Mouse (Mus musculus) MEL (cell line): ENCODE data around the gene Ap2b1. TPM values are rescaled to one million over a fixed set of nuclear protein-coding genes. Genes with fewer than 3 reads are reported as not detected.

Experiments used
- DNase-seq: peaks from one replicate; pipeline ENCODE4 v3.0.0; 2011; ENCODE audit warnings: low read depth, low spot score
- H3K27ac ChIP-seq: 2 replicates; pipeline ENCODE4 v1.5.1; 2012; ENCODE audit warnings: low read depth, mild to moderate bottlenecking, control low read depth, low read length, moderate library complexity; ENCODE audit not compliant: control insufficient read depth
- H3K27me3 ChIP-seq, 2 experiments: fragments of 150-350 bp in 1 of 2; sonication (generic) in 1 of 2; 2 replicates each; pipeline ENCODE4 v1.6.1; 2012; ENCODE audit warnings: low read length in 2 of 2, mild to moderate bottlenecking in 2 of 2, improper control_type of control experiment in 1 of 2, moderate library complexity in 1 of 2; ENCODE audit not compliant: insufficient read depth in 2 of 2, control insufficient read depth in 1 of 2
- H3K36me3 ChIP-seq, 2 experiments: 2 replicates each; pipeline ENCODE4 v1.6.1; 2012 to 2014; ENCODE audit warnings: low read length in 2 of 2, improper control_type of control experiment in 1 of 2, inconsistent platforms in 1 of 2, mild to moderate bottlenecking in 1 of 2; ENCODE audit not compliant: insufficient read depth in 2 of 2, control insufficient read depth in 1 of 2
- H3K4me1 ChIP-seq, 2 experiments: fragments of 150-350 bp in 1 of 2; sonication (generic) in 1 of 2; 2 replicates each; pipeline ENCODE4 v1.6.1; 2012; ENCODE audit warnings: low read length in 2 of 2, improper control_type of control experiment in 1 of 2, mild to moderate bottlenecking in 1 of 2; ENCODE audit not compliant: insufficient read depth in 2 of 2, control insufficient read depth in 1 of 2
- H3K4me3 ChIP-seq, 2 experiments: fragments of 150-350 bp in 1 of 2; sonication (generic) in 1 of 2; 2 replicates each; pipeline ENCODE4 v1.5.1; 2012; ENCODE audit warnings: low read depth in 2 of 2, low read length in 2 of 2, mild to moderate bottlenecking in 2 of 2, moderate library complexity in 2 of 2, control low read depth in 1 of 2, improper control_type of control experiment in 1 of 2; ENCODE audit not compliant: control insufficient read depth in 1 of 2, insufficient read depth in 1 of 2
- H3K79me2 ChIP-seq: 2 replicates; pipeline ENCODE4 v1.6.1; 2012; ENCODE audit warnings: mild to moderate bottlenecking, low read length, moderate library complexity; ENCODE audit not compliant: control insufficient read depth, poor library complexity, insufficient read depth
- H3K9ac ChIP-seq: 2 replicates; pipeline ENCODE4 v1.6.1; 2012; ENCODE audit warnings: low read depth, mild to moderate bottlenecking, control low read depth, low read length, moderate library complexity; ENCODE audit not compliant: control insufficient read depth, poor library complexity, severe bottlenecking
- H3K9me3 ChIP-seq: fragments of 150-350 bp; sonication (generic); replicated peaks from 2 replicates; pipeline ENCODE4 v1.6.1; 2012; ENCODE audit warnings: mild to moderate bottlenecking, low read length, improper control_type of control experiment, moderate library complexity; ENCODE audit not compliant: insufficient read depth
- BHLHE40 ChIP-seq: IDR thresholded peaks from 2 replicates; pipeline ENCODE4 v1.6.1; 2012; ENCODE audit warnings: low read depth, mild to moderate bottlenecking, inconsistent platforms, low read length, improper control_type of control experiment, borderline replicate concordance
- CHD1 ChIP-seq: IDR thresholded peaks from 2 replicates; pipeline ENCODE4 v1.6.1; 2012; ENCODE audit warnings: low read depth, mild to moderate bottlenecking, inconsistent platforms, low read length, improper control_type of control experiment
- CHD2 ChIP-seq: IDR thresholded peaks from 2 replicates; pipeline ENCODE4 v1.6.1; 2011; ENCODE audit warnings: low read length, improper control_type of control experiment
- CTCF ChIP-seq, 3 experiments: IDR thresholded peaks in 2 of 3; conservative IDR thresholded peaks in 1 of 3; 2 replicates each; pipeline ENCODE4 v1.5.1; 2011 to 2012; ENCODE audit warnings: low read length in 3 of 3, low read depth in 2 of 3, mild to moderate bottlenecking in 2 of 3, improper control_type of control experiment in 1 of 3, inconsistent platforms in 1 of 3, mixed read lengths in 1 of 3, moderate library complexity in 1 of 3; ENCODE audit not compliant: control insufficient read depth in 1 of 3, insufficient read depth in 1 of 3, poor library complexity in 1 of 3, severe bottlenecking in 1 of 3
- E2F4 ChIP-seq: IDR thresholded peaks from 2 replicates; pipeline ENCODE4 v1.6.1; 2011; ENCODE audit warnings: low read depth, low read length, improper control_type of control experiment, borderline replicate concordance
- ELF1 ChIP-seq: IDR thresholded peaks from 2 replicates; pipeline ENCODE4 v1.6.1; 2014; ENCODE audit warnings: low read depth, mild to moderate bottlenecking, inconsistent platforms, low read length, improper control_type of control experiment, moderate library complexity
- EP300 ChIP-seq, 2 experiments: IDR thresholded peaks; 2 replicates each; pipeline ENCODE4 v1.6.1; 2011; ENCODE audit warnings: improper control_type of control experiment in 2 of 2, low read length in 2 of 2, low read depth in 1 of 2, mild to moderate bottlenecking in 1 of 2
- GABPA ChIP-seq: IDR thresholded peaks from 2 replicates; pipeline ENCODE4 v1.6.1; 2012; ENCODE audit warnings: low read depth, mild to moderate bottlenecking, inconsistent platforms, low read length, improper control_type of control experiment, moderate library complexity
- GATA1 ChIP-seq: IDR thresholded peaks from 2 replicates; pipeline ENCODE4 v1.6.1; 2011; ENCODE audit warnings: low read depth, low read length, improper control_type of control experiment
- HCFC1 ChIP-seq: IDR thresholded peaks from 2 replicates; pipeline ENCODE4 v1.6.1; 2012; ENCODE audit warnings: low read depth, mild to moderate bottlenecking, inconsistent platforms, low read length, improper control_type of control experiment, moderate library complexity
- JUND ChIP-seq: IDR thresholded peaks from 2 replicates; pipeline ENCODE4 v1.6.1; 2011; ENCODE audit warnings: low read depth, mild to moderate bottlenecking, improper control_type of control experiment, low read length
- KAT2A ChIP-seq: conservative IDR thresholded peaks from 2 replicates; pipeline ENCODE4 v1.6.1; 2012; ENCODE audit warnings: low read depth, low read length, improper control_type of control experiment, inconsistent platforms
- MAFK ChIP-seq: IDR thresholded peaks from 2 replicates; pipeline ENCODE4 v1.6.1; 2011; ENCODE audit warnings: low read depth, mild to moderate bottlenecking, low read length, improper control_type of control experiment, borderline replicate concordance
- MAX ChIP-seq: IDR thresholded peaks from 2 replicates; pipeline ENCODE4 v1.6.1; 2011; ENCODE audit warnings: low read length, improper control_type of control experiment
- MAZ ChIP-seq: IDR thresholded peaks from 2 replicates; pipeline ENCODE4 v1.6.1; 2012; ENCODE audit warnings: low read depth, mild to moderate bottlenecking, inconsistent platforms, low read length, improper control_type of control experiment
- MEF2A ChIP-seq: IDR thresholded peaks from 2 replicates; pipeline ENCODE4 v1.6.1; 2014; ENCODE audit warnings: low read depth, mild to moderate bottlenecking, inconsistent platforms, low read length, improper control_type of control experiment; ENCODE audit not compliant: poor library complexity, insufficient replicate concordance, severe bottlenecking; ENCODE audit errors: extremely low read depth
- MXI1 ChIP-seq: IDR thresholded peaks from 2 replicates; pipeline ENCODE4 v1.6.1; 2011; ENCODE audit warnings: mild to moderate bottlenecking, low read depth, low read length, improper control_type of control experiment
- MYB ChIP-seq: IDR thresholded peaks from 2 replicates; pipeline ENCODE4 v1.6.1; 2011; ENCODE audit warnings: mild to moderate bottlenecking, low read depth, low read length, improper control_type of control experiment
- MYC ChIP-seq: IDR thresholded peaks from 2 replicates; pipeline ENCODE4 v1.6.1; 2011; ENCODE audit warnings: low read depth, mild to moderate bottlenecking, low read length, improper control_type of control experiment, moderate library complexity
- NELFE ChIP-seq: IDR thresholded peaks from 2 replicates; pipeline ENCODE4 v1.6.1; 2011; ENCODE audit warnings: low read depth, low read length, improper control_type of control experiment
- NRF1 ChIP-seq: IDR thresholded peaks from 2 replicates; pipeline ENCODE4 v1.6.1; 2014; ENCODE audit warnings: low read depth, mild to moderate bottlenecking, inconsistent platforms, low read length, improper control_type of control experiment, moderate library complexity; ENCODE audit not compliant: poor library complexity, insufficient read depth, severe bottlenecking
- POLR2AphosphoS5 ChIP-seq: IDR thresholded peaks from 2 replicates; pipeline ENCODE4 v1.6.1; 2012; ENCODE audit warnings: low read depth, borderline replicate concordance, mild to moderate bottlenecking, inconsistent platforms, low read length, moderate library complexity, mixed read lengths
- RAD21 ChIP-seq: IDR thresholded peaks from 2 replicates; pipeline ENCODE4 v1.6.1; 2011; ENCODE audit warnings: mild to moderate bottlenecking, low read depth, low read length, improper control_type of control experiment
- RCOR1 ChIP-seq: IDR thresholded peaks from 2 replicates; pipeline ENCODE4 v1.6.1; 2012; ENCODE audit warnings: low read depth, mild to moderate bottlenecking, inconsistent platforms, low read length, improper control_type of control experiment
- SIN3A ChIP-seq: IDR thresholded peaks from 2 replicates; pipeline ENCODE4 v1.6.1; 2012; ENCODE audit warnings: low read length, improper control_type of control experiment, inconsistent platforms
- SMC3 ChIP-seq: IDR thresholded peaks from 2 replicates; pipeline ENCODE4 v1.6.1; 2011; ENCODE audit warnings: low read depth, low read length, improper control_type of control experiment
- TBP ChIP-seq: IDR thresholded peaks from 2 replicates; pipeline ENCODE4 v1.8.0; 2011; ENCODE audit warnings: low read depth, low read length, improper control_type of control experiment
- TCF12 ChIP-seq: IDR thresholded peaks from 2 replicates; pipeline ENCODE4 v1.6.1; 2014; ENCODE audit warnings: low read depth, mild to moderate bottlenecking, inconsistent platforms, low read length, improper control_type of control experiment, moderate library complexity
- UBTF ChIP-seq: IDR thresholded peaks from 2 replicates; pipeline ENCODE4 v1.6.1; 2012; ENCODE audit warnings: low read depth, mild to moderate bottlenecking, inconsistent platforms, low read length, improper control_type of control experiment, moderate library complexity, borderline replicate concordance; ENCODE audit not compliant: insufficient read depth
- USF2 ChIP-seq, 2 experiments: IDR thresholded peaks; 2 replicates each; pipeline ENCODE4 v1.6.1; 2011 to 2012; ENCODE audit warnings: improper control_type of control experiment in 2 of 2, low read length in 2 of 2, borderline replicate concordance in 1 of 2, inconsistent platforms in 1 of 2, low read depth in 1 of 2, mild to moderate bottlenecking in 1 of 2; ENCODE audit not compliant: insufficient read depth in 1 of 2
- ZKSCAN1 ChIP-seq: IDR thresholded peaks from 2 replicates; pipeline ENCODE4 v1.6.1; 2012; ENCODE audit warnings: low read depth, mild to moderate bottlenecking, inconsistent platforms, low read length, improper control_type of control experiment, moderate library complexity
- ZMIZ1 ChIP-seq: IDR thresholded peaks from 2 replicates; pipeline ENCODE4 v1.6.1; 2012; ENCODE audit warnings: low read depth, mild to moderate bottlenecking, inconsistent platforms, low read length, improper control_type of control experiment, moderate library complexity
- ZNF384 ChIP-seq: IDR thresholded peaks from 2 replicates; pipeline ENCODE4 v1.6.1; 2012; ENCODE audit warnings: low read depth, mild to moderate bottlenecking, inconsistent platforms, low read length, improper control_type of control experiment
- polyA plus RNA-seq, 2 experiments: library from polyadenylated mRNA; stranded (reverse) in 1 of 2; unstranded in 1 of 2; fragments of >175 nt in 1 of 2; fragments of >200 nt in 1 of 2; gene quantifications; 2 replicates each; pipeline versions ENCODE4 v1.2.1 to v1.2.4; 2012; ENCODE audit warnings: low replicate concordance in 2 of 2, low read depth in 1 of 2; ENCODE audit not compliant: insufficient read length in 2 of 2, insufficient read depth in 1 of 2, missing spikeins in 1 of 2
- total RNA-seq: library from RNA; depleted of rRNA; stranded (reverse); fragments of 300-350 nt; gene quantifications from 2 replicates; pipeline ENCODE4 v1.2.3, GENCODE M21; 2012; rRNA removed

Ap2b1 gene
- total RNA-seq (60.6 and 63.4 TPM in 2 replicates), polyA plus RNA-seq (100 to 1,000 TPM in 1 of 2 experiments, 10 to 100 TPM in 1; 68.9 to 165 TPM)

- H3K4me1 ChIP-seq = peaks cover 4 to 17% of the 10 kb centered on the region in 2 experiments
- H3K9me3 ChIP-seq = no peaks in the 10 kb centered on the region
- H3K36me3 ChIP-seq = peaks cover 15 to 53% of the 10 kb centered on the region in 2 experiments
- H3K27me3 ChIP-seq = no peaks in the 10 kb centered on the region
- peaks cover 30% of the 10 kb centered on the region for H3K79me2 ChIP-seq
- peak within 1 kb of the TSS; percentile 94 for H3K9ac ChIP-seq
- peak within 1 kb of the TSS; percentile 66 to 85 for H3K4me3 ChIP-seq
- peak within 1 kb of the TSS; percentile 91 for H3K27ac ChIP-seq
- peak; percentile 99 for DNase-seq
- TF ChIP-seq UBTF (no peak), MYC (peak; percentile 95), USF2 (IDR thresholded peaks at IDR 0.05; ENCODE audit: borderline replicate concordance in 1 of 2, insufficient read depth in 1 of 2, low read depth in 1 of 2, low read length in 2 of 2) (no peak), CHD2 (no peak), SMC3 (no peak), BHLHE40 (0 out of 2 replicates have a peak, but pooled peaks have one; percentile 14), EP300 (IDR thresholded peaks at IDR 0.05; ENCODE audit: low read depth in 1 of 2, low read length in 2 of 2) (peak in 1 of 2 experiments; percentile 51; a peak in 1 of 4 replicates), HCFC1 (peak; percentile 97), GATA1 (no peak), CTCF (IDR thresholded peaks at IDR 0.05 in 2 of 3, conservative IDR thresholded peaks at IDR 0.05 in 1 of 3; ENCODE audit: control insufficient read depth in 1 of 3, insufficient read depth in 1 of 3, low read depth in 2 of 3, low read length in 3 of 3, poor library complexity in 1 of 3, severe bottlenecking in 1 of 3) (no peak), SIN3A (peak; percentile 99), MAX (peak; percentile 93), ZMIZ1 (peak; percentile 97), MXI1 (peak; percentile 97), POLR2AphosphoS5 (no peak), RAD21 (no peak), NELFE (peak; percentile 99), RCOR1 (0 out of 2 replicates have a peak, but pooled peaks have one; percentile 47), ZKSCAN1 (no peak), MAFK (no peak), ELF1 (peak; percentile 100), JUND (no peak), CHD1 (peak; percentile 35; the same call in 1 of the 2 replicates), MAZ (peak; percentile 86; the same call in 1 of the 2 replicates), E2F4 (0 out of 2 replicates have a peak, but pooled peaks have one; percentile 34), MYB (no peak), TCF12 (peak; percentile 87), KAT2A (peak; percentile 91), GABPA (peak; percentile 67; the same call in 1 of the 2 replicates), ZNF384 (no peak), MEF2A (no peak), TBP (peak; percentile 94), NRF1 (no peak)
Measured at GRCm38 (mm10) chr11:83298225-83299195, at the start of gene Ap2b1. Gene Ap2b1, plus strand, starts transcription at chr11:83299024.
